Mouse (Mus musculus): Measurements from ENCODE around the gene 4930404H24Rik.
"Not testable (repeated sequence)": the region's sequence is repeated elsewhere in the genome, so short reads cannot be mapped to it uniquely, and the experiment has no call there.

4930404H24Rik gene

DNA sequence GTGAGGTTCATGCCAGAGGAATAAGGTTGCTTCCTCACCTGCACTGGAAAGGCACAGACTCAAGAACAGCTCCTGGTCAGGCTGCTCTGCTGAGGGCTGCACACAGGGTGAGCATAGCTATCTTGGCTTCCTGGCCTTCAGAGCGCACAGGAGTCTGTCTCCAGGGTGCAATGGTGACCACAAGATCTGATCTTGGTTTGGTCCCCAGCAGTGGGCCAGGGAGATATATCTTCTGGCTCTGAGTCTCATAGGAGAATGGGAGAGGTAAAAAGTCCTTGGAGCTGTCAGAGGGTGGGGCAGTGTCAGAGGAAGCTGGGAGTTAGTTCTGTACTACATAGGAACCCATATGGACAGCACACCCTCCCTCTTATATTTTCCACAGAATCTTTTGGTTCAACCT is 13.1 kb upstream of the 4930404H24Rik start:
- no peak for DNase-seq (ENCODE audit: low spot score)

DNA sequence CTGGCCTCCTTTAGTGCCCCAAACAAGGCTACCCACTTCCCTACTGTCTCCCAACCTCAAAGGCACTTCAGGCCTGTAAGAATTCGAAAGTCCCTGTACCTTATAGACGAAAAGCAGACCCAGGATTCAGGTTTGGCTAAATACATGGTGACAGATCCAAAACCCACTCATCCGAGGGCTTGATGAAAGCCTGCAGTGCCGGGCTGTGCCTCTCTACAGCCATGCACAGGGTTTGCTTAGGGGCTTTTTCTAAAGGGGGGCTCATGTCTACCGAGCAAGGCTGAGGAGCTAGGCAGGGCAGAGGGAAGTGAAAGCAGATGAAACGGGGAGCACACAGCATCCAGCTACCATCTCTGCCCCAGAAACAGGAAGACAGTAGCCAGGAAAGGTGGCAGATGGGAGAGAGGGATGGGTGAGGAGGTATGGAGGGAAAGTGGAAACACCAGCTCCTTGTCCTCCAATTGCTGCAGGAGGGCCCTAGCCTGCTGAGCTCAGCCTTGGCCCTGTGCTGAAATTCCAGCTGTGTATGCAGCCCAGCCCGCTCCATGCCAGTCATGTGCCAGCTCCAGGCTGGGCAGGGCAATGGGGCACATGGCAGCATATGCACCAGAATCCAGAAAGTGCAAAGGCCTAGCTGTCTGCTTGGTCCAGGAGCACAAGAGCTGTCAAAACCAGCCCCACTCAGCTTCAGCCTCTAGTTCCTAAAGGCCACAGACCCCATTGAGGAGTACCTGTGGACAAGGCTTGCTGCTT is 11.3 kb upstream of the 4930404H24Rik start:
- no peak for DNase-seq (ENCODE audit: low spot score)

DNA sequence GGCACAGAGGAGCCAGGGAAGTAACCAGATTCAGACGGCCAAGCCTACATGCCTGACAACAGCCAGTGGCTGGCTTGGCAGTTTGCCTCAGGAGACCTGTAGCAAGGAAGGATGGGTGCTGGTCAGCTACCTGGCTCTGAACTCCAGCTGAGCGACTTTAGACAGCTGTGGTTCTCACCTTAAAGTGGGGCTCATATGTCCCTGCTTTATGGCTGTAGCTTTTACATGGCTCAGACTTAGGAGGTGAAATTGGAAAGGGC is 10.8 kb upstream of the 4930404H24Rik start:
- no peak for DNase-seq (ENCODE audit: low spot score)

DNA sequence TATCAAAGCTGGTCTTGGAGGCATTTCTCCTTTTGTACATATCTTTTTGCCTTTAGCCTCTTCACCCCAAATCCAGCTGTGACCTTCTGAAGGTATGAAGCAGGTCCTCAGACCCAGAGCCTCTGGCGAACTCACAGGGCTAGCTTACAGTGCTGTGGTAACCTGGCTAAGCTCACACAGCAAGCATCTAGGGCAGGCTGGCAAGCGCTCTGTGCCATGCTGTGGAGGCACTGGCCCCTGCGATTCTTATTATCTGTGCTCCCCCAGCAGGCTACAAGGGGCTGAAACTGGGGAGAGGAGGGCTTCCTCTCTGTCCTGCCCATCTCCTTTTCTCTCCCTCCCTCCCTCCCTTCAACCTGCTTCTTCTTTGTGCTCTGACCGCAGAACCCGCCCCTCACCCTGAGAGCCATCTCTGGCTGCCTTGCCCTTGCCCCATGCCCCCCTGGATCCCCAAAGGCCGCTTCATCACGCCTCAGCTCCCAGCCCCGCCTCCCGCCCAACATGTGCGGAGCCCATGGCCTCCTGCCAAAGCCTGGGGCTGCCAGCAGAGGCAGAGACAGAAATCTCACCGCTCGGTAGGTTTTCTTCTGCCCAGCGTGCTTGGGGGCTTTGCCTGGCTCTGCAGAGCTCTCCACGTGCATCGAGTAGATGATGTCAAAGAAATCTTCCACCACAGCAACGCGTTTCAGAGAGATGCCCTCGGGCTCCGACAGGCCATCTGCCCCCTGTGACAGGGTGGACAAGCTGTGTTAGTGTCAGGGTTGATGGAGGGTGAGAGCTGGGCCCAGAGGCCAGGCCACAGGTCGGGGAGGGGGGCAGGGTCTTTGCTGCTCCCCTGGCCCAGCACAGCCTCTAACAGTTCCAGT is 9.2 kb upstream of the 4930404H24Rik start:
- no peak for DNase-seq (ENCODE audit: low spot score)

DNA sequence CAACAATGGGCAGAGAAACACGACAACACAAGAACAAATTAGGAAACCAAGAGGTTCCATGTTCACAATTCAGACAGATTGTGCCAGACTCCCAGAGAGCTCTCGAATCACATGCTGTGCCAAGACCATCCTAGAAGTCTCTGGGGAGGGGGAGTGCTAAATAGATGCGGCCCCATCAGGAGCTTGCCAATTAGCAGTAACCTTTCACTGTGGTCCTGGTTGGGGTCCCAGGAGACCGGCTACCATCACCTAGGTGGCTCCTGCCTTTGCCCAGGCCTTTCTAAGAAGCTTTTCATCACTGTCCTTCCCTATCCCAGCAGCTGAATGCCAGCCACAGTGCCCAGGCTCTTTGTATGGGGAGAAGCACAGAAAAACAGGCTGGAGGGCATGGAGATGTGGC is 8.5 kb upstream of the 4930404H24Rik start:
- no peak for DNase-seq (ENCODE audit: low spot score)

DNA sequence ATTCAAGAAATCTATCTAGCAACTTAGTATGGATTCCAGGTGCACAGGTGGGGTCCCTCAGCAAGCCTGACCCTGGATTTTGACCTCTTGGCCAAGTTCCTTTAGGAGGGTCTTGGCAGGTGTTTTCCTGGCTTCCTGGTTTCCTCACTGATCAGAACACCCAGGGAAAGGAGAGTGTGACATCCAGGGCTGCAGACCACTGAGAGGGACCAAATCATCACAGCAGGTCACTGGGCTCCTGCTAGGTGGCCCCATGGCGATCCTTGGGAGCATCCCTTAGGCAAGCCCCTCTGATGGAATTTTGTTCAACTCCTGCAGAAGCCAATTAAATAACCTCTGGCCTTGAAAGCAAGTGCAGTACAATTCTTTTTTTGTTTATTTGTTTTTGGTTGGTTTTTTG is 2.5 kb upstream of the 4930404H24Rik start:
- no peak for DNase-seq (ENCODE audit: low spot score)

DNA sequence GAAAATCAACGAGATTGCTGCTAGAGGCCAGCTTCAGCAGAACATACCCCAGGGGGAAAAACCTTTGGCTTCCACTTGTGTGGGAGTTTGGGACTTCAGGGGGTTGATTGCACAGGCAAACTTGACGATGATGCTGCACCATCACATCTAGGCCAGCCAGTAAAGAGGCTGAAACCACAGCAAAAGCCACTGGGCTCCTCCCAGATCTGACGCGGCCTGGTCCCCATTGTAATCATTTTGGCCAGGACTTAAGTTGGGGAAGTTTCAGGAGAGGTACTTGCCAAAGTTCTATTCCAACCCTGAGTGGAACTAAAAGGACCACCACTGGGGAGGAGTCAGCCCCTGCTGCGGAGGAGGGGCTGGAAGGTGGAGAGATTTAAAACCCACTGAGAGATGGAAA is 1.6 kb upstream of the 4930404H24Rik start:
- DNase-seq (ENCODE audit: low spot score) = no peak

DNA sequence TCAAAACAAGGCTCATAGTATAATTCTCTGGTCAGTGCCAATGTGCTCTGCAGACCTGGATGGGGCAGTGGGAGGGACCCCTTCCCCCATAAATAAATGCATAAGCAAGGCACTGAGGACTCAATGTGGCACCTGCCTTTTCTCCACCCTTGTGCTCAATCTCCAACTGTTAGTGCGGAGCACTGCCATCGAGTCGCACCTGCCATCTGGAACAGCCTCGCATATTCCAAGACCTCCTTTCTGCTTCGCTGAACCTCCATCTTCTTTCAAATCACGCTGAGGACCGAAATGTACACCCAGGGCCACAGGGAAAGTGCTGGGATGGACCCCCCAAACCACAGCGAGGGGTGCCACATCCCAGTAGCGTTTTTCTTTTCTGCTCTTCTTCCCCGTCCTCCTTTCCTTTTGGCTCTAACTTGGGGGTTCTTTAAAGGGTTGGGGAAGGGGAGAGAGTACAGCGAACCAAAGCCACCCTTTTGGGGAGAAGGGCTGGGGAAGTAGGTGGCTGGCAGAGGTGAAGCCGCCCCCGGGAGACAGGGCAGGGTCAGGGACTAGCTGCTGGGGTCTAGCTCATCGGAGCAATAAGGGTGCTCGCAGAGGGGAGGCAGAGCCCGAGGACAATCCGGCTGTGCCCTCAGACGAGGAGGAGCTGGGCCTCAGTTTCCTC is 945 bp upstream of the 4930404H24Rik start:
- no peak for DNase-seq (ENCODE audit: low spot score)

DNA sequence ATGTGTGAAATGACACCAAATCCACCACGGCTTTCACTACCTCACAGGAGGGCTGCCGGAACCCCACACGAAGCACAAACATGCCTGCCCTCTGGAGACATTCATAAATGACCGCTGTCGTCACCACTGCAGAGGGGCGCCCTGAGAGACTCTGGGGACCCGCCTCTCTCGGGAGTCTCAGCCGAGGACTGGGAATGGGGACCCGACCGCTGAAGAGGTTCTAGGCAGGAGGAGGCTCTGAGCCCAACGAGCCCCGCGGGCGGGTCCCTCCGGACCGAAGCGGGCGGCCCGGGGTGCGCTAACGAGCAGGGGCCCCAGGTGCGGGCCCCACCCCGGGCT is 442 bp upstream of the 4930404H24Rik start:
- DNase-seq (ENCODE audit: low spot score) = no peak

DNA sequence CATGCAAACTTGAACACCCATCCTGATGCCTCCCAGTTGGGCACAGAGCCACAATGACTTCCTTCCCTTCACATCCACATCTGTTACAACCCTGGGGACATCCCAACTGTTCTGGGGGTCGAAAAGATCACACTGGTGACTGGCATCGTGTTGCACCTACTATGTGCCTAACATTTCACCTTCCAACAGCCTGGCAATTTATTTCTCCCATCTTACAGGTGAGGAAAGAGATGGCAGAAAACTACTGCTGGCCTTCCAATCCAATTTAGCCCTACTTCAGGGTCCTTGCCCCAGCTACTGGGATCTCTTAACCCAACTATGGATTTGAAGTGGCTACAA is 772 bp downstream of the 4930404H24Rik start:
- no peak for DNase-seq (ENCODE audit: low spot score)

DNA sequence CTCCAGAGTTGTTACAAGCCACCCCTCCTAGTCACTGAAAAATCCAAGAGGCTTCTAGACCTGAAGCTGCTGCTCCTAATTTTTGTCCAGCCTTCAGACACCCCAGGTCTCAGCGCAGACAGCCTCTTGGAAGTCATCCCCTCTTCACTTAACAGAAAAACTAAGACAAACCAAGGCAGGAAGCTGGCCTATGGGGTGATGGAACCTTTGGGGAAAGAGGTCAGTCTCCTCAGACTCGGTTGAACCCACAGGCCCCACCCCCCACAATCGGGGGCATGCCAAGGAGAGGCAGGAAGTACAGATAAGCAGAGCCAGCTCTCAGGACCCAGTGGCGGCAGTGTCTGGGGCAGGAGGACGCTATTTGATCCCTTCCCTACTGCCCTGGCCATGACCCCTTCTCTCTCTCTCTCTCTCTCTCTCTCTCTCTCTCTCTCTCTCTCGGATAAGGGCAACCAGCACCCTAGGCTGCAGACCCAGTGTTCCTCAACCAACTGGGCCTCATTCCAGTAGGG is 1.2 kb downstream of the 4930404H24Rik start:
- DNase-seq (ENCODE audit: low spot score) = peak; percentile 66

DNA sequence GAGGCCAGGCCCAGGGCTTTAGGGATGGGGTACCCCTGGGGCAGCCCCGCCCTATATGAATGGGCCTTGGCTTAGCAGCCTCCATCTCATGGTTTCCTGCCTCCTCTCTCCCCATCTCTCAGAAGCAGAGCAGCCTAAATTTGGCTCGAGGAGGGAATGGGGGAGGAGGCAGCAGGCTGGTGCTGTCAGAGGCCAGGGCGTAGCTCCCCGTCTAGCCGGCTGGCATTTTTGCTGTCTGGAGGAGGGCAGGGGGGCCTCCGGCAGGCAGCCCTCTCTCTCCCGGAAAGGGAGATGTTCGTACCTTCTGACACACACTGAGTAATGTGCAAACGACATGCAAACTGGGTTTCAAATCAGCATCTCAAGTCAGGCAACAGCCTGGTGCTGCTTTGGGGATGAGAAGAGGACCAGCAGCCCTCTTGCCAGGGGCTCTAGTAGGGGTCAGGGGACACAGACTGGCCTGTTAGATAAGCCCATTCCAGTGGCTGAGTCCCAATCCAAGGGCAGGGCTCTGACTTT is 1.8 kb downstream of the 4930404H24Rik start:
- peak; percentile 26 for DNase-seq (ENCODE audit: low spot score)

DNA sequence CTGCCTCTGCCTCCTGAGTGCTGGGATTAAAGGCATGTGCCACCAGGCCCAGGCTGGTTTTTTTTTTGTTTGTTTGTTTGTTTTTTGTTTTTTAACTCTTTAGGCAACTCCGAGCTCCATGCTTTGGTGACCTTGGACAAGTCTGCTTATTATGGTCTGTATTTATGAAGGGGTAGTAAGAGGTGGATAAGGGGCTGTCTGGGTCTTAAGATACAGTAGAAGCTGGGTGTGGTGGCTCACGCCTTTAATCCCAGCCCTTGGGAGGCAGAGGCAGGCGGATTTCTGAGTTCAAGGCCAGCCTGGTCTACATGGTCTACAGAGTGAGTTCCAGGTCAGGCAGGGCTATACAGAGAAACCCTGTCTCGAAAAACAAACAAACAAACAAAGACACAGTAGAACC is 2.8 kb downstream of the 4930404H24Rik start:
- DNase-seq (ENCODE audit: low spot score) = not testable (repeated sequence)

DNA sequence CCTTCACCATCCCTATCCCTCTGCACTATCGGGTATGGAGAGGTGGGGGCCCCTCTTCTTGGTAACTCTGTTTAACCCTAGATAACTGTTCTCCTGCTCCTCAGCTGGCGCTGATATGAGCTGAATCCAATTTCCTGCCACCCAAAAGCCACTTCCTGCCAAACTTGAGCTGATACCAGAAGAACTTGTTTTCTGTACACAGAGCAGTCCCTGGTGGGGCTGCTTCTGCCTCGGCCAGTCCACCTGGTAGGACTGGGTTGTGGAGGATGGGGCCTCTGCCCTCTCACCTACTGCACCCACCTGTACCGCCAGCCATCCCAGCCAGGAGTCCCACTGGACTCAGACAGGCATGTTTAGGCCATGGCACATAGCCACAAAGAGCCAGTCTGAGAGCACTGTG is 3.2 kb downstream of the 4930404H24Rik start:
- DNase-seq (ENCODE audit: low spot score) = peak; percentile 23

DNA sequence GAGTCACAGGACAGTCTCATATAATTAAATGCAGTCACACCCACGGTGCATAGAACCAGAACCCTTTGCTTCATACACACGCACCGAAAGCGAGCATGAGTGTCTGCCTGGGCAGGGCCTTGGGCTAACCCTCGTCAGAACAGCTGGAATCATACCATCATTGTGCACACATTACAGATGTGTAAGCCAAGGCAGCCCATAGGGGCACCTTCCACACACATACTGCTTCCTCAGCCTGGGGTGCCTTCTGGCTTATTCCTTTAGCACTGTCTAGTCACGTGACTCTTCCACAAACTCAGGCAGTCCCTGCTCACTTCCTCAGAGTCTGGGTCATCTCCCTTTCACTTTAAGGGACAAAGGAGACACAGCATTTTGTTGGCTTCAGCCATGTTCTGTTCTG is 3.7 kb downstream of the 4930404H24Rik start:
- no peak for DNase-seq (ENCODE audit: low spot score)

DNA sequence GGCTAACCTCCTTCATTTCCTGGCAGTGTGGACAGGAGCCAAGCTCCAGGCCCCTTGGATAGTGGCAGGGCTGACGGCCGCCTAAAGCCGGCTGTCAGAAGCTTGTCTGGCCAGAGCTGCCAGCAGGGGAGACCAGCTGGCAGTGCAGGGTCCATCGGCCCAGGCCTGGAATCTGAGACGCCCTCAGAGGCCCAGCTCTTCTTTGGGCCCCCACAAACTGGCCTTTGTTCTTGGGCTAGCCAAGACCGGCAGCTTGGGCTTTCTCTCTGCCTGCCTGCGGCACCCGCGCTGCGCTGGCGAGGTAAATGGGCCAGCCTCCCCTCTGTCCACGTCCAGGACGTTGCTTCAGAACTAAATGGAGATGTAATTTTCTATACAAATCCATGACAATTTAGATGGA is 4.3 kb downstream of the 4930404H24Rik start:
- no peak for DNase-seq (ENCODE audit: low spot score)

DNA sequence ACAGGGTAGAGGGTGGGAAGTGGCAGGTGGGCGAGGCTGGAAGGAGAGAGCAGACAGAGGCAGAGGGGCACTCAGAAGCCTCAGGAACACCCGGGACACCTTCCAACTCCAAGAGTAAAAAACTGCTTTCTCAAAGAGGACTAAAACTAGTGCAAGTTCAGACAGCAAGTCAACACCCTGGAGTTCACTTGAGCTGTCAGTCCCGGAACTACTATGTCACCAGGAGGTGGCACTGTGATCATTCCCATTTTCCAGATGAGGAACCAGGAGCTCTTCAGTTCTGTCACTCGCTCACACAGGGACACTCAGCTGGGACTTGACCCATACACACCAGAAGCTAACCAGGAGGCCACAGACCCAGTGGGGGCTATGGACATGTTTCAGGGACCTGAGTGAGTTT is 6.6 kb downstream of the 4930404H24Rik start:
- DNase-seq (ENCODE audit: low spot score) = peak; percentile 34

DNA sequence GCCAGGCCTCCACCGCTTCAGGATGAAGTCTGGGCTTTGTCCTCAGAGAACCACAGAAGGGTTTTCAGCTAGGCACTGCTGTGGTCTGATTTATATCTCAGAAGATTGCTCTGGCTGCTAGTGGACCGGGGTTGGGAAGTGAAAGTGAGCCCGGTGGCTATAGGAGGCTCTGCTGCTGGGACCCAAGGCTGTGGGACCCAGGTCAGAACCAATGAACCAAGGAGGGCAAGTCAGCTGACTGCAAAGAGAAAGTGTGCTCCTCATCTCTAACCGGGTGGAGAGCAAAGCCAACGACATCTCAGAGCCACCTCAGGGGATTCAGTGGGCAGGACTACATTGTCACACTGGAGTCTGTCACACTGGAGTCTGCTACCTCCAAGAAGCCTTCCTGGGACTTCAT is 13.8 kb downstream of the 4930404H24Rik start:
- no peak for DNase-seq (ENCODE audit: low spot score)

DNA sequence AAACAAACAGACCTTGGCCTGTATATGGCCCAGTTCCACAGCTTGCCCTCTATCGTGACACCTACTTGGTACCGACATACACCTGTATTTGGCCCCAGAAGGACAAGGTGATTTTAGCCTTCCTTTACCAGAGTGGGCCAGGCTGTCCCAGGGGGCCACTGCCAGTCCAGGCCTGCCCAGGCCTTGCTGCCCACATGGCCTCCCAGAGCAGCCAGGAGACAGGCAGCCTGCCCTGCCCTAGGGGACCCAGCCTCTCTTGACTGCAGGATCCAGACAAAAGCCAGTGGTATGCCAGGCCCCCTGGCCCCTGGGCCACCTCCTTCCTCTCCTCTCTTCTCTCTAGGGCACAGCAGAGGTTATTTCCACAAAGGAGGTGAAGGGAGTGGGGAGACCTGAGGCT is 15.4 kb downstream of the 4930404H24Rik start:
- no peak for DNase-seq (ENCODE audit: low spot score)

DNA sequence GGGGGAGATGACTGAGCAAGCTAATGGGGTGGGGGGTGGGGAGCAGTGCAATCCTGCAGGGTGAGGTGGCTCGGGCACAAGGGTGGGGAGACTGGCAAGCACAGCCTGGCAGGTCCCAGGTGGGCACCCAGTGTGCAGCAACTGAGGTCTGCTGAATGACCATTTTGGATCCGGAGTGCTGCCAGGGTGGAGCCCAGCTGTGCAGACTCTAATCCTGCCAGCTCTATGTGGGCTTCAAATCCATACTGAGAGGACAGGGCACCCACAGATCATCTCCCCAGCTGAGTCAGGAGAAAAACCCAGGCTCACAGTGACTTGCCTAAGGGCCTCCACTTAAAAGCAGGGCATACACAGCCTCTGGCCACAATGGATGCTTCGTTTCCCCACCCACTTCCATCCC is 15.8 kb downstream of the 4930404H24Rik start:
- DNase-seq (ENCODE audit: low spot score) = no peak

DNA sequence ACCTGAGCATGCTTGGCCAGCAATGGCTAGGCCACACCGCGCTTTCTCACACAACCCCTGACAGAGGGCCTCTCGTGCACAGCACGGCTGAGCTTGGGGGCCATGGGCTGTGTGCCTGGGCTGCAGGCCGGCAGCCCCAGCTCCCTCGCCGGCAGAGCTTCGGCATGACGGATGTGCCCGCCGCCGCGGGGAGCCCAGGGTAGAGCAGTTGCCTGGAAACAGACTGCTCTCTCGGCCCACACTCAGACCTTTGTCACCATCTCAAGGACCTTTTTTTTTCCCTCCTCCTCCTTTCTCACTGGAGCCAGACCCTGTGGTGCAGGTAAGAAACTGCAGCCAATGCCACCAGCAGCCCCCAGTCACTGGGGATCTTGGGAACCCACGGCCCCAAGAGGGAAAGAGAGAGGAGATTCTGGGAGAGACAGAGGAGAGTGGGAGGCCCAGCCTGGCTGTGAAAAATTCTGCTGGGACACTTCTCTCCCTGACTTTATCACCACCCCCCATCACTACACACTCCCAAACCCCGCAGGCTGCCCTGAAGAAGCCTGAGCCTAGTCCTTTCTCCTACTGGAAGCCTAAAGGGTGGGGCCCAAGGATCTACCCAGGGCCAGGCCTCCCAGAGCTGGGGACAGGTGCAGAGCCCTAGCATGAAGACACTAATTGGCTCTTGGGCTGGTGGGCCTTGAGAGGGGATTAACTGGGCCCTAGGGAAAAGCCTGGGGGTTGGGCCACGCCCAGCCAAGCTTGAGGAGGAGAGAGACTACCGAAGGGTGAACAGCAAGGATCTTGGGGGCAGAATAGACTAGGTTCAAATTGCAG is 16.8 kb downstream of the 4930404H24Rik start:
- DNase-seq (ENCODE audit: low spot score) = no peak

DNA sequence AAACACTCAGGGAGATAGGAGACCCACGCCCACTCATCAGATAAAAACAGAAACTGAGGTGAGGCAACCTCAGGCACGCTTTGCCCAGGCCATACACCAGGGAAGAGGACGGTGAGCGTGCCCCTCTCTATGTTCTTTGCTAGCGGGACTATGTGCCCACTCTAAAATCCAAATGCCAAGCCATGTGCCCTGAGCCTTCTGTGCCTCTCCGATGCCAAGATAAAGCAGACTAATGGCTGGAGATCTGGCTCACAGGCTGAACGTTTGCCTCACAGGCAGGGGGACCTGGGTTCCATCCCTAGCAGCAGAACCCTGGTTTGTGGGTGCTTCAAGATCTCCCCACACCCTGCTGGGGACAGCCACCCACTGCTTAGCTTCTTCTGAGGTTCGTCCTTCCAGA is 17.5 kb downstream of the 4930404H24Rik start:
- DNase-seq (ENCODE audit: low spot score) = no peak
